Mouse (Mus musculus) CD4-positive helper T cell, adult 2 months (primary cell): ENCODE measurements around the gene Cisd1.
A peak's percentile ranks its signal among the peaks of the same experiment; 100 is the strongest.

ENCODE experiments used
- DNase-seq: peaks from one replicate; pipeline ENCODE4 v3.0.0-alpha.2; 2012; ENCODE audit warnings: low read depth, missing footprints, low spot score

The Cisd1 gene

DNA sequence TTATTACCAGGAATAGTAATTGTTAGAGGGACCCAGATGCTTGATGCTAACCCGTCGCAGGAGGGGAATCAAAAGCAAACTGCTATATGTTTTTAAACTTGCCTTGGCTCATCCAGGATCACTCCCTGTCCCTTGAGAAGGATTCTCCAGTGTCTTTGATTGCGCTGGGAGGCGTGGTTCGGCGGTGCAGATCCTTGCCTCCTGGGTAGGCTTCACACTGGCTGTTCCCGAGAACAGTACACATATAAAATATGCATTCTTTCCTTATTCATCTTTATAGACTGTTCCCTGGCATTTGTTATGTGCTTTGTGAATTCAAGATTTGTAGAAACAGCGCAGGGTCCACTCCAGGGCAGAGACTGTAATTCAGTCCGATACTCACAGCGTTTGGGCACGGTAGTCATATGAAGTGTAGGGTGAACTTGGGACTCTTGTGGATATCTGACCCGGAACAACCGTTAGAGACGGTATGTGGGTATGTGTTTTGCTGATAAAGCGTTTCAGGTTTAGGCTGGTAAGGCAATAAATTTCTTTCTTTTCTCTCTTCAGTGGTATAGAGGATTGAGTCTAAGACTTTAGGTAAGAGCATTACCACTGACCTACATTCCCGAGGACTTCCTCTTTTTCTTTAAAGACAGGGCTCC lies 4.0 kb upstream of the Cisd1 start:
- no peak for DNase-seq

DNA sequence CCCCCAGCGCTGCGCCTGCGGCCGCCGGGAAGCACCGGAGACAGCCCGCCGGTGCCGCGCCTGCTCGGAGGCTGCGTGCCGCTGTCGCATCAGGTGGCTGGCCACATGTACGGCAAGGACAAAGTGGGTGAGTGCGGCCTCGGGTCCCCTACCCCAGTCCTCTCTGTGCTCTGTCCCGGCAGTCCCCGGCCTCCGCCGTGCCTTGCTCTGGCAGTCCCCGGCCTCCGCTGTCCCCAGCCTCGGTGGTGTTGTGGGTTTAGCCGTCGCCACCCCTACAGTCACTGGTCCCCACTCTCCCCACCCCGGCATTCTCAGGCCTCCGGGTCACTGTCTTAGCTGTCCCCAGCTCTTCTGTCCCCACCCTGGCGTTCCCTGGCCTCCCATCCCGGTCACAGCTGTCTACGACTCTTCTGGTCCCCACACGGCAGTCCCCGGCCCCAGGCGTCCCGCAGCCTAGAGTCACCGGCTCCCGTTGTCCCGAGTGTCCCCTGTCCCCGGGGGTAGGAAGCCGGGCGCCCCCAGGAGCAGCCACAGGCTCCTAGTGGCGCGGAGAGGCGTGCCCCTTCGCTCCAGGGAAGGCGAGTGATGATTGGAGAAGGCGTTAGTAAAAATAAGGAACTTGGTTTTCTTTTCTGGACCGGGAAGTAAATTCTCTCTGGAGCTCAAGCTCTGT lies 3.3 kb upstream of the Cisd1 start:
- DNase-seq = no peak

DNA sequence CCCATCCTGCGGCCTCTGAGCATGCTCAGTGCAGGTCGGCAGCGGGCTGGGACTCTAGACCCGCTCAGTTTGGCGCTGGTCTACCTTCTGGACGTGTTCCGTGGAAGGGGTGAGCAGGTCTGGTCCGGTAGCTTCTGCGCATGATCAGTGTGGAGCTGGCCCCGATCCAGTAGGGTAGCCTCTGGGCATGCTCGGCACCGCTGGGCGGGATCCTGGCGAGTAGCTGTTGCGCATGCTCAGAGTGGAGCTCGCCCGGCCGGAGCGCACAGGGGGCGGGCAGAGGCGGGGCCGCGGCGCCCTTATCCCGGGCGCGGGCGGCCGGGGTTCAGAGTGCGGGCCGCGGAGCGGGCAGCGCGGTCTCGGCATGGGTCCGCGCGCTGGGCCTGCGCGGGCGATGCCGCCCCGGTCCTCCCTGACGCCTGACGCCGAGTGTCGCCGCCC lies 2.8 kb upstream of the Cisd1 start, which contains the start of gene Ipmk:
Gene Ipmk (plus strand): TSS at position 255 of the 441 bp plus-strand sequence.
- peak; percentile 94 for DNase-seq

DNA sequence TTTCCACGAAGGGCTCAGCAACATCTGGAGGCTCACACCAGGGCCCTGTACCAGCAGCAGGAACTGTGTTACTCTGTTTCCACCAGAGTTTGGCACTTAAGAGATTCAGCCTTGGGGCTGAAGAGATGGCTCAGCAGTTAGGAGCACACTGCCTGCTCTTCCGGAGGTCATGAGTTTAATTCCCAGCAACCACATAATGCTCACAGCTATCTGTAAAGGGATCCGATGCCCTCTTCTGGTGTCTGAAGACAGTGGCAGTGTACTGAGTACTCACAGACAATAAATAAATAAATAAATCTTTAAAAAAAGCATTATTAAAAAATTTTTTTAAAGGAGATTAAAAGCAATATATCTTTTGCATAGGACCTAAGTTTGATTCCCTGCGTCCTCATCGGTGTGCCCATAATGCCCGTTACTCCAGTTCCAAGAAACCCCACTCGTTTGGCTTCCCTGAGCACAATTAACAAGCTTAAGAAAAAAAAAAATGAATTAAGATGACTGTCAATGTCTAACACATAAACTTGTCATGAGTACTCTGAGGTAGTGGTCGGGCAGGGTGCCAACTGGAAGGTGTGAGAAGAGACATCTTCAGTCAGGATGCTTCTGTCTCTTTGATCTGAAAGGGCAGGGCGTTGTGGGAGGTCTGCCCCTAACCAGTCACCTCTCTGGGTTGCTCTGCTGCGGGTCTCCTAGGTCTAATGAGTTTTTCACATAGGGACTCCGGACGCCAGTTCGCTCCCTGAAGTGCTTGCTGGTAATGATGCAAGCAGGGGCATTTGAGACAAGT lies 2.2 kb upstream of the Cisd1 start:
- DNase-seq = peak; percentile 92

DNA sequence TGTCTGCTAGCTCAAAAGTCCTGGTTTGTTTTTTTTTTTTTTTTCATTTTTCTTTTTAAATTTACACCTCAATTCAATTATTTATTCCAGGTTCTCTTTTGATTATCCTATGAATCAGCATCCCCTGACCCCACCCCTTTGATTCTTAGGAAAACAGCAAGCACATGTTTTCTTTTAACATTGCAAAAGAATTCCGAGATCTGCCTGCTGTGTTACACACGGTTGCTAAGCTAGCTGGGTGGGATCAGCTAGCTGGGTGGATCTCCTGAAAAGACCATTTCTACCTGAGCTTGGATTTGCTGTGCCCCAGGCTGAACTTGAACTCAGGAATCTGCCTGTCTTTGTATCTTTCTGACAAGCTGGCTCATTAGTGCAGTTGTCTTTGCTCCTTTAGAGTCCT lies 1.4 kb upstream of the Cisd1 start:
- DNase-seq = no peak

DNA sequence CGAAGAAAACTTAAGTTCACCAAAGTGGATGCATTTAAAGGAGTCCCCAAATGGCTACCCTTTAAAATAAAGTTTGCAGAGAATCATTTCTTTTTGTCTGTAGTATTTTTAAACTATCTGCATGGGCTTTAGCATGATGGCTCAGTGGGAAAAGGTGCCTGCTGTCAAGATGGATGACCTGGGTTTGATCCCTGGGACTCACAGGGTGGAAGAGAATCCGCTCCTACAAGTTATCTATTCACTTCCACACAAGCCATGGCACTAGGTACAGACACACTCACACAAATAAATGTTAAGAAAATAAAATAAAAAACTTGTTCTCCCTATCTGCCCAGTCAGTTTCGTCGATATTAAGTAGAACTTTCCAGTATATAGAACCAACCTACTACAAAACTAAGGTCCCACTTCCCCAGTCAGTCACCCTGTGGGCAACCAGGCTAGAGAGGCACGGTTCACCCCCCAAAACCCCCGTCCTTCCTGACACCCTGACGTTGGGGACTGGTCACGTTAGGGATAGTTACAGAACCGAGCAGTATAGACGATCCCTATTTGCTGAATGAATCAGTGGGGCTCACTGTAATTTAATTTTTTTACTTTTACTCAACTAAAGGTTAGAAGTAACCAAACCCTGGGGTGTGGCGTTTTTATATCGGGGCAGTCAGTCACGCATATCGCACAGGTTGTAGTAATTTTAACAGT lies 1.0 kb downstream of the Cisd1 start:
- no peak for DNase-seq

DNA sequence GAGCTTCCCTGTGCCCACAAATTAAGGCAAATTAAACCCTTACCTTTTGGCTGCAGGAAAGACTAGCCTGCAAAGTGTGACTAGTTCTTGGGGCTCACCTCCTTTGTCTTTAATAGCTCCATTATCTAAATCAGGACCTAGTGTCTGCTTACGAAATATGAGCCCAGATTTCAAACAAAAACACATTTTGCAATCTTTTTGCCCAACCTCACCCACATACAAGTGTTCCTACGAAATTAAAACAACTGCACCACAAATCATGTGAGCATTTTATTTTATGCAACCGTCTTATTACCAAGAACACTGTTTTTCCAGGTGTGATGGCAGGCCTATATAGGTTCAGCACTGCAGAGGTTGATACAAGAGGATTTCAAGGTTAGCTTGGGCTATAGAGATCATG lies 1.6 kb downstream of the Cisd1 start:
- DNase-seq = no peak

DNA sequence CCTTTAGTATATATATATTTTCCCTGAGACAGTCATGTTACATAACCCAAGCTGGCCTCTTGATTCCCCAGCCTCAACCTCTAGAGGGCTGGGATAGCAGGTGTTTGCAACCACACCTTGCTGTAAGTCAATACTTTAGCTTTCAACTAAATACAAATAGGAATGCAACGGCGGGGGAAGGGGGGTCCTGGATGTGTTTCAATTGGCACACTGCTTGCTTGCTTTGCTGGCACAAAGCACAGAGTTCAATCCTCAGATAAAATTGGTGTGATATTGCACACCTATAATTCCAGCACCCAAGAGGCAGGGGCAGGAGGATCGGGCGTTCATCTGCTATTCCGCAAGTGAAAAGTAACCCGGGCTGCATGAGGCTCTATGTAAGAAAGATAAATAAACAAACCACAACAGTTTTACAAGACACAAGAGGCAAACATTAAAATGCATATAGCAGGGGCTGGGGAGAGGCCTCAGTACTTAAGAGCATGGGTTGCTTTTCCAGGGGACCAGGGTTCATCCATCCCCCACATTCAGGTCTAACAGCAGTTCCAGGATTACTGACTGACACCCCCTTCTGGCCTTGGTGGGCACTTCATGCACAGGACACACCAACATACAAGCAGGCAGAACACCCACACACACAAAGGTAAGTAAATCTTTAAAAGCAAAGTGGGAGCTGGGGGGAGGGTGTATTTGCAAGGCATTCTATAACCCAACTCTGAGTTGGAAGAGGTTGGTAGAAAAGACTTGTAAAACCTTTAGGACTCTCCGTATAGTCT lies 2.5 kb downstream of the Cisd1 start:
- DNase-seq = peak; percentile 36

DNA sequence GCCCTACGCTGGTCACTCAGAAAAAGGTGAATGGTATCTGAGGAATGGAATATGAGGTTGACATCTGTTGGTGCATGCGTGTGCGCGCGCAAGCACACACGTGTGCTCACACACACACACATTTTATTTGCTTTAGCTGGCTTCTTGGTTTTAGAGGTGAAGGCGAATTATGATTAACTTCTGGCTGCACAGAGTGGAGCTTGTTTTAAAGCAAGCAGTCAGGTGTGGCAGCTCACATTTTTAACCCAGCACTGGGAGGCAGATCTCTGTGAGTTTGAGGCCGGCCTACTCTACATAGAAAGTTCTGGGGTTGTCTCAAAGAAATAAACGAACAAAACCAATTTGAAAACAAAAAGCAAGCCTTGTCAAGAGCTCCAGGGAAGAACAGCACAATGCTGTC lies 3.5 kb downstream of the Cisd1 start:
- no peak for DNase-seq

DNA sequence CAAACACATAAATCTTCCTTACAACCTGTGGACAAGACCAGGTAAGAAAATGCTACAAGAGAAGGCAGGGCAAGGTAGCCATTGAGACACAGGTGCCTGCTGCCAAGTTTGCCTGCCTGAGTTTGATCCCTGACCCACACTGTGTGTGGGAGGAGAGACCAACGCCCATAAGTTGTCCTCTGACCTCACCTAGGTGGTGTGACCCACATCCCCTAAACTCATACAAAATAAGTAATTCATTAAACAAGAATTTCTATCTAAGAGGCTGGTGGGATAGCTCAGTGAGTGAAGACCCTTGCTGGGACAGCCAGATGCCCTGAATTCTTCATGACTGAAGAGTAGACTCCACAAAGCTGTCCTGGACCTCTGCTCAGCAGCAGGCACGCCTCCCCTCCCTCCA lies 4.6 kb downstream of the Cisd1 start:
- no peak for DNase-seq

DNA sequence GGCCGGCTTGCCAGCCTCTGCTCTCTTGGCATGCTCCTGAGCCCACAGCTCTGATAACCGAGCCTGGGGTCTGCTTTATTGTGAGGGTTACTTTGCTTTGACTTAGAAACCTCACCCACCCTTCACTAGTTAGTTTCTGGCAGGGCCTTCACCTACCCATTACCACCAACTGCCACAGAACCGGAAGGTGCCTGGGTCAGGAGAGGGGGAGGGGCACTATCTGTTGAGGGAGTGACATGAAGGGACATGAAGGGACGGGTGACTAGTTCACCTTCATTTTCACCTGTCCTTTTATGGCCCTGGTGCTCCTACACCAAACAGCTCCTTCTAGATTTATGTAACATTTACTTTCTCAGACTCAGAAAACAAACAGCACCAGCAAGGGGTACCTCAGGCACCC lies 5.3 kb downstream of the Cisd1 start:
- DNase-seq = no peak

DNA sequence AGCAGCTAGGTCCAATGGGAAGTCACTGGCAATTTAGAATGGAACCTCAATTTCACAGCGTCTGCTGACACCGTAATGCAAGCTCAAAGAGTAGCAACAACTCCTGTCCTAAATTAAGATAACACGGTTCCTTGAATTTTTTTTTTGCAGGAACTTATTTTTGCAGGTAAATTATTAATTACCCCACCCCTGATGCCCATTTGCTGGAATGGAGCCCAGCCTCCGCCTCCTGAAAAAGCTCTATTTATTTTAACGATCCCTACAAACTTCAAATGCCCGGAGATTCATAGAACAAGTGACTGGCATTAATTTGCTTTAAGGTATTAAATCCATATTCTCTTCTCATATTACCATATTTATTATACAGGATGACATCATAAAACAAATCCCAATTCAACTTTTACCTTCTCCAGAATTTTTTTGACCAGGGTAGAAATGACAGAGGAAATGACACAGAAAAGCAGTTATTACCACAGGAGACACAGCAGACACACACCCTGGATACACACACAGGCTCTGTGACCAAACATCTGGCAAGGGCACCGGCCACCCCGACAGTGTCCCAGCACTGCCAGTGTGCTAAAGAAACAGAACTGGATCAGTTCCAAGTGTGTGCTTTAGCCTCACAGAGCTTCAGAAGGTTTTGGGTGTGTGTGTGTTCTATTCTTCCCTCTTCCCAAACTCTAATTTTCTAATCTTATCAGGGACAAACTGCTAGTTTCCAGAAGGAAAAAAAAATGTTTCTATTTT lies 6.4 kb downstream of the Cisd1 start:
- DNase-seq = no peak

DNA sequence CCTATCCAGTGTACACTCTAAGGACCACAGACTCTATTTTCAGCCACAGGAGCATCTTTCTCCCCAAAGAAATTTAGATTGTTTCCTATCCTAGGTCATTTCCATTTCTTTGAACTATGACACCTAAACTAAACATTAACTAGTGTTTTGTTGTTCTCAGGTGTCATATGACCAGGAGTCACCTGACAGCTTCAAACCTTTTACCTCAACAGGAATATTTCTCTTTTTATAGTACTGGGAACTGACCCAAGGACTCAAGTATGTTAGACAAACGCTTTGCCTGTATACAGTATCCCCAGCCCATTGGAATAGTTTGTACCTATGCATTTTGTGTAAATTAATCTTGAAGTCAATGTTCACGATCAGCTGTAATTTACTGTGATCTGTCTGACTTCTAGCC lies 7.0 kb downstream of the Cisd1 start:
- no peak for DNase-seq

DNA sequence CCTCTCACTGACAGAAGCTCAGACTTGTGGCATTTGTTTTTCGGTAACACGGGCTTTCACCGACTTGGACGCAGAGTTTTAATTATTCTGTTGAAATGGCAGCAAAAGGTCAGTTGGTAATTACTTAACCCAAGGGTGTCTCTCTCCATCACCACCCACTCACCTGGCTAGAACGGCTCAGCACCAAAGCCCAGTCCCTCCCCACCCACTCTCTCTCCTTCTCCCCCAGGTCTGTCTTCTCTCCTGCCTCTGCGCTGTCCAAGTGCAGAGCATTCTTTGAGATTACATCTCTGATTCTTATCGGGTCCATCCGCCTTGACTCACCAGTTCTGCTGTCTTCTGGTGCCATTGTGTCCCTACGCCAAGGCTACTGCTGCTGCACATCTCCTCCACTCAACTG lies 11.9 kb downstream of the Cisd1 start:
- DNase-seq = no peak

DNA sequence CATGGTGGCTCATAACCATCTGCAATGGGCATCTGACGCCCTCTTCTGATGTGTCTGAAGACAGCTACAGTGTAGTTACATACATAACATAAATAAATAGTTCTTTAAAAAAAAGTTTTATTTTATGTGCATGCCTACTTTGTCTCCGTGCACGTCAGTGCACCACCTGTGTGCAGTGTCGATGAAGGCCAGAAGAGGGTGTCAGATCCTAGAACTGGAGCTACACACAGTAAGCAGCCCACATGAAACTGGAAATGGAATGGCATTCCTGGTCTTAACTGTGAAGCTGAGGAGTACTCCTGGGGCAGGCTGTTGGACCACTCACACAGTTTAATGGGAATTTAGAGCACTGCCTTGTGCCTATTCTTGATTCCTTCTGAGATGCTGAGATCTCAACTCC lies 12.4 kb downstream of the Cisd1 start:
- DNase-seq = no peak

DNA sequence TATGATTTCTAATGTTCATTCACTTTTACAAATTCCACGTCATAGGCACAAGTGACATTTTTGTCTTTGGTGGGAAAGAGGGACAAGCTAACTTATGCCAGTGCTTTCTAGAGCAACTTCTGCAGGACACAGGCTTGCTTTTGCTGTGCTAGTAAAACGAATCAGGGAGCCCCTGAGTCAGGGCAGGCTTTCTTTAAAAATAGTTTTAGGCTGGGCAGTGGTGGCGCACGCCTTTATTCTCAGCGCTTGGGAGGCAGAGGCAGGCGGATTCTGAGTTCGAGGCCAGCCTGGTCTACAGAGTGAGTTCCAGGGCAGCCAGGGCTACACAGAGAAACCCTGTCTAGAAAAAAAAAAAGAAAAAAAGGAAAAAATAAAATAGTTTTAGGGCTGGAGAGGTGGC lies 12.8 kb downstream of the Cisd1 start:
- no peak for DNase-seq

DNA sequence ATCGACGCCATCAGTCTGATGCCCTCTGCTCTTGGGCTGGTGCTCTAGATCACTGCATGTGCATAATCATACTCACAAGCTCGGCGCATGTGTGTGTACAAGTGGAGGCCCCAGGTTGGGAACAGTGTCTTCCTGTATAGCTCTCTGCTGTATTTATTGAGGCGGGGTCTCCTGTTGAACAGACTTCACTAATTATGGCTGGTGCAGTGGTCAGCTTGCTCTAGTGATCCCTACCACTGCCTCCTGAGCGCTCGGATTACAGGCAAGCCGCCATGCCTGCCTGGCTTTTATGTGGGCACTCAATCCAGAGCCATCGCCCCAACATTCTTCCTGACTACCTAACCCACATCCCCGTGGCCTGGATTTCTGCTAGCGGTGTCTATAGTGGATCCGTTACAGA lies 14.7 kb downstream of the Cisd1 start:
- DNase-seq = no peak

DNA sequence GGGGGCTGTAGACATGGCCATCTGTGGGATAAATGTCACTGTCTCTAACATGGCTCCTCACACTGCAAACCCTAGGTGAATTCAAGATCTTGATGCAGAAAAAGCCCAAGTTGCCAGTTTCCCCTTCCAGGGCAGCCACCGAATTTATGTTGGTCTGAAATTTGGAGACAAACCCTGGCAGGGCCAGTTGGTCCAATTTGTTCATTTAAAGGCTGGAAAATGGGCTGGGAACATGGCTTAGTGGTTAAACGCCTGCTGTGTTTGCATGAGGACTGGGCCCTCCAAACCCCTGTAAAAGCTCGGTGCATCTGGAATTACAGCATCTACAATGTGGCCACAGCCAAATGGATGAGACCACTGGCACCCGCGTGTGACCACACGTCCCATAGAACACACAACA lies 15.5 kb downstream of the Cisd1 start:
- no peak for DNase-seq

DNA sequence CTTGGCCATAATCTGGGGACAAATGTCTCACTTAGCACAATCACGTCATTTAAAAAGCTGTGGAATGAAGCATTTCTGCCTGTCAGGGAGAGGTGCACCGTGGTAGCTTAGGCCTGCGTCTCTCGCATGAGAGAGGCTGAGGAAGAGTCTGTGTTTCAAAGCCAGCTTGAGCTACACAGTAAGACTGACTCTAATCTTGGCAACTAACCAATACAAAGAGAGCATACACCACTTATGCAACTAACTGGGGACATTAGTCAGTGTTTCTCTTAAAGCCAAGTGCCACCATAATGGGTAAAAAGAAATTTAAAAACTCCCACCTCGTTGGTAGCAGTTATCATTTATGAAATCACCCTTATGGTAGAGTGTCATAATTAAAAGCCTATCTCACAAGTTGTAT lies 15.9 kb downstream of the Cisd1 start:
- DNase-seq = no peak

DNA sequence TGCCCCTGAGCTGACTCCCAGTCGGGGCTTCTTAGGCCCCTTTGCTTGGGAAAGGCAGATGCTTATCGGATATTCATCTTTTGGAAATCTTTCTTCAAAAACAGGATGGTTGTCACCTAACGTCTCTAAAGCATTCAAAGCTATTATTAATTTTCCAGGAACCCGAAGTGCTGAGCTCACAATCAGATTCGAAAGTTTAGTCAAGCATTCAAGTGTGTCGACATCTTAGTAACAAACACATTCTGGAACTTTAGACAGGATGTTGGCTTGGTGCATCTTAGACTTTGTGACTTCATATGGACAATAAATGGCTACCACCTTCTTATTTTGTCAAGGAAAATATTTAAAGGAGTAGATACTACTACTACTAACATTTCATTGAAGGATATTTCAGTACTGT lies 16.4 kb downstream of the Cisd1 start:
- DNase-seq = no peak

DNA sequence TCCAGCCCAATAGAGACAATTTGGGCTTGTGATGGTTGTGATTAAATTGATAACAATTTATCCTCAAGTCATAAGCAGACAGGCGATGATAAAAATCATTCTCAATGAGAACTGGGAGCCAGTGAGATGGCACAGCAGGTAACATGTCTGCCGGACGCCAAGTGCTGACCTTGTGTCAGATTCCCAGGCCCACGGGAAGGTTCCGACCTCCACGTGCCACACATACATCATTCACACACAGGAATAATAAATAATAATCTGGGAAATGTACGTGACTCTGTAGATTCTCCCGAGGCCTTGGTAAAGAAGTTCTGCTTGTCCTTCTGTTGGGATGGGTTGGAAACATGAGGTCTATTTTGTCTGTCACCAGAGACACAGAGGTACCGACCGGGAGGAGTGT lies 17.4 kb downstream of the Cisd1 start:
- DNase-seq = no peak
